Mouse (Mus musculus): Measurements from ENCODE around the gene Fbxl17. TPM values are rescaled to one million over a fixed set of nuclear protein-coding genes. Genes with fewer than 3 reads are reported as not detected.

The Fbxl17 gene
- polyA plus RNA-seq, 1 experiment from 2014 or later = 9.8 TPM

DNA sequence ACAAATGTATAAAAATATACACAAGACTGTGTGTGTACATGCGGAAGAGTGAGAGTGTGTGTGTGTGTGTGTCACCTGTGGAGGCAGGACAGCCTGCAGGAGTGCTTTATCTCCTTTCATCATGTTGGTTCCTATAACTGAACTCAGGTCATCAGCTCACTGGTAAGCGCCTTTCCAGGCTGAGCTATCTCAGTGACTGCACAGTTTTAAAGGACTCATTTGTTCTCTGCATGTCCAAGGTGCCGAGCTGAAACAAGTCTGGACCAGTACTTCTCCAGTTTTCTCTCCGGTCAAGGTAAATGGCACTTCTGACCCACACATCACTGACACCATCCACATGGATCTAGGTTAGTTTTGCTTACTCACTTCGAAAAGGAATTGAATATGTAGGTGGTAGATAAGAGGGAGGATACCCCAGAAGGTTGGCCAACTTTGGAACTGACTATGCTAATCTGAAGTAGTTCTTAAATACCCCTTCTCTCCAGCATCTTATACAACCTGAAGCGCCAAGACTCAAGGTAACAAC lies 2.5 kb downstream of the Fbxl17 start:
- no peak for ATAC-seq (ENCODE audit: low FRiP score, low read depth)
- H3K27ac ChIP-seq = no peak overlapping the region
- H3K4me2 ChIP-seq (replicated peaks) = peak overlapping the region; percentile 84
- H3K4me1 ChIP-seq = peaks cover 29% of the 10 kb centered on the region
- WGBS = 86% methylated on average over 6 of the region's 6 CpGs
- no peaks in the 10 kb centered on the region for H3K27me3 ChIP-seq (replicated peaks)
- no peaks in the 10 kb centered on the region for H3K36me3 ChIP-seq
- H3K9me3 ChIP-seq = no peaks in the 10 kb centered on the region
- H3K9ac ChIP-seq = no peak overlapping the region
- no peak overlapping the region for H3K4me3 ChIP-seq

DNA sequence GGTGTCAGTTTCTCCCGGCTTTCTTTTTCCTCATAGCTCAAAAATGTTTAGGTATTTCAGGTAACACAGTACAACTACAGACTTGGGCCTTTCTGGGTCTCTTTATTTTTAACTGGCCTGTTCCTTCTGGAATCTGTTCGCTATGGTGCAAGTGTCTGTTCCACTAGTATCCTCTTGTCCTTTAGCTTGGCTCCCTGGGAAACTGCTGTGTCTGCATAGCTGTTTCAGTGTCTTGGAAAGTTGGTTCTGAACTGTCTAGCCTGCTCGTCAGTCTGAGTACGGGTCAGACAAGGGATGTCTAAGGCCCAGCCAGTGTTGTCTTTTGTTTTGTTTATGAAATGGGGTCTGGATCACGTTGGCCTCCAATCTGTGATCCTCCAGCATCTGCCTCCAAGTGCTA lies 3.7 kb downstream of the Fbxl17 start:
- Histone ChIP-seq H3K4me3 (no peak overlapping the region), H3K4me2 (replicated peaks) (peak overlapping the region; percentile 7; the same call in 1 of the 2 replicates), H3K4me1 (peaks cover 29% of the 10 kb centered on the region), H3K27me3 (replicated peaks) (no peaks in the 10 kb centered on the region), H3K9ac (no peak overlapping the region), H3K27ac (no peak overlapping the region), H3K36me3 (no peaks in the 10 kb centered on the region), H3K9me3 (no peaks in the 10 kb centered on the region)
- 70% methylated on average over 5 of the region's 5 CpGs for WGBS
- no peak for ATAC-seq (ENCODE audit: low FRiP score, low read depth)

DNA sequence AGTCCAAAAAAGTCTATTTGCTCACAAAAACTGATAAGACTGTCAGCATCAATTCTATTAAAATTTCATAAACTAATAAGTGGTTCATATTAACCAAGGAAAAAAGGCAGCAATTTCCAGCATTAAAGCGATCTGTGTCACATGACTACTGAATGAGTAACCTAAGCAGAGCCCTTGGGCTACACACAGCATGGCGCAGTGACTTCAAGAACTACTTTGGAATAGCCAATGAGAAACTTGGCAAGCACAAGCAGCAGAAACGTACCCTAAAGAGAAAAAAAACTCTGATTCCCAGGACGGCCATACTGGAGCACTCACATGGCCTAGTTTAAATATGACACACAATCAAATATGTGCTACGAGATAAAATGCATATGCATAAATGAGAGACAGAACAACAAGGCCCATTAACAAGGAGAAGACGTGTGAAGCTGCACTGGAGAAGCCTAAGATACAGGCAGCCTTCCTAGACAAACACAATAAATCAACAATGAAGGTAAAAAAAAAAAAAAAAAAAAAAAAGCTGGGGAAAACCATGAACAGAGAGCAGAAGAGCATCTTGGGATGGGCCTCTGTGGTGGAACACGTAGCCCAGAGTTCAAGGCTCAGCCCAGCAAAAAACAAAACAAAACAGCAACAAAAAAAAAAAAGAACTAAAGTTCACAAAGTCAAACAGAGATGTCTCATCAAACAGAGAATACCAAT lies 5.8 kb downstream of the Fbxl17 start:
- Histone ChIP-seq H3K9ac (no peak overlapping the region), H3K4me1 (peaks cover 24% of the 10 kb centered on the region), H3K36me3 (peaks cover 4% of the 10 kb centered on the region; the same call in 1 of the 2 replicates), H3K27ac (no peak overlapping the region), H3K9me3 (no peaks in the 10 kb centered on the region), H3K4me3 (no peak overlapping the region), H3K4me2 (replicated peaks) (no peak overlapping the region), H3K27me3 (replicated peaks) (no peaks in the 10 kb centered on the region)
- no peak for ATAC-seq (ENCODE audit: low FRiP score, low read depth)
- 62% methylated on average over 7 of the region's 7 CpGs for WGBS

DNA sequence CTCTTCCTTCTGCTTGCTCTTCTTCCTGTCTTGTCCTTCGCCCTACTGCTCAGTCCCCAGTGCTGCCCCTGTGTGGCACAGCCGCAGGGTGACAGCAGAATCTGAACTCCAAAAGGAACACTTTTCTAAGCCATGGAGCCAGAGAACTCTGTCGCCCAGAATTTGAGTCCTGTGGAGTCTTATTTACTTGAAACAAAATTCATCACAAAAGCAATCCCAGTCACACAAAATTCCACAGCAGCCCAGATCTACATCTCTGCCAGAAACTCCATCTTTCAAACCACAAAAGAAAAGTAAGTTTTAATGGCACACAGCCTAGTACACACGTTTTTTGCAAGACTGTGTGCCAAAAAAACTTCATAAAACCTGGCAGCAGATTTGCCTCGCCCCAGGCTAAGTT lies 6.5 kb downstream of the Fbxl17 start:
- no peaks in the 10 kb centered on the region for H3K27me3 ChIP-seq (replicated peaks)
- no peak for ATAC-seq (ENCODE audit: low FRiP score, low read depth)
- H3K9ac ChIP-seq = no peak overlapping the region
- no peak overlapping the region for H3K4me2 ChIP-seq (replicated peaks)
- peaks cover 6% of the 10 kb centered on the region for H3K36me3 ChIP-seq
- 50% methylated on average over 5 of the region's 5 CpGs for WGBS
- no peak overlapping the region for H3K4me3 ChIP-seq
- no peak overlapping the region for H3K27ac ChIP-seq
- no peaks in the 10 kb centered on the region for H3K9me3 ChIP-seq
- peaks cover 20% of the 10 kb centered on the region for H3K4me1 ChIP-seq

DNA sequence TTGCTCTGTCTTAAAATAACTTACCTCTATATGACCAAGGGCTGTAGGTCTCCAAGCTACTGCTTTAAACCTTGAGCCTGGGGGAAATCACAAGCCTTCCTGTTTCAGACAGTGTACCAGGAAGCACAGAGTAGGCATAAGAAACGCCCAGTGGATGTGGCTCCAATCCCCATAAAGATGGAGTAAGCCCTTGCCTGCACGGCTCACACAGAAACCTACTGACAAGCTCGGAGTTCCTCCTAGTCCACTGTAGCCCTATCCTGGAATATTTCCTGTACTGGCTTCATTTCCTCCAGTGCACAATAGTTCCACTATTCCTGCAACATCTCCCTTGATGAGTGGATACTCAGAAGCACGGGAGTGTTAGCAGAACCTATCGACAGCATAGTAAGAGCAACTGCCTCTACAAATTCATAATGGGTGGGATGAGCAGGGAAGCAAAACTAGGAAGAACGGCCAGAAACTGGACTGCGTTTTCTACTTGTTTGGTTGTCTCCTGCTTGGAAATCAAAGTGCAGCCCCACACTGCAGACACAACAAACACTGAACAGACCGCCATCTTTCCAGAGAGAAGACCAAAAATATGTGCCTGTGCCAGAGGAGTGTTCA lies 7.0 kb downstream of the Fbxl17 start:
- H3K9me3 ChIP-seq = no peaks in the 10 kb centered on the region
- no peak overlapping the region for H3K9ac ChIP-seq
- H3K36me3 ChIP-seq = peaks cover 6% of the 10 kb centered on the region
- no peak overlapping the region for H3K4me3 ChIP-seq
- no peaks in the 10 kb centered on the region for H3K27me3 ChIP-seq (replicated peaks)
- no peak overlapping the region for H3K4me2 ChIP-seq (replicated peaks)
- ATAC-seq (ENCODE audit: low FRiP score, low read depth) = no peak
- H3K4me1 ChIP-seq = peaks cover 15% of the 10 kb centered on the region
- H3K27ac ChIP-seq = no peak overlapping the region
- 87% methylated on average over 8 of the region's 8 CpGs for WGBS

DNA sequence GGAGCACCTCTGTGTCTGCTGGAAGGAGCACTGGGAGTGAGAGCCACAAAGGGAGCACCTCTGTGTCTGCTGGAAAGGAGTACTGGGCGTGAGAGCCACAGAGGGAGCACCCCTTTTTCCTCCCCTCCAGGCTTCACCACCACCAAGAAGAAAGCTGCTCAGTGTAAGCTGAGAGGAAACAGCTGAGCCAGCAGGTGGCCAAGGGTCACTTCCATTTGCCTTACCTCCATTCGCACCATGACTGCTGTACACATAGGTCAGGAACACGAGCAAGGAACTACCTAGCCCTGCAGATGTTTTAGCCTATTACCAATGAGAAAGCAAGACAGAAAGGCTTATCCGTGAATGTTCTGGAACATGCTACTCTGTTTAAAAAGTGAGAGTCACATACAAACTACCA lies 10.3 kb downstream of the Fbxl17 start:
- Histone ChIP-seq H3K27me3 (replicated peaks) (no peaks in the 10 kb centered on the region), H3K27ac (no peak overlapping the region), H3K9me3 (no peaks in the 10 kb centered on the region), H3K36me3 (peaks cover 9% of the 10 kb centered on the region), H3K9ac (no peak overlapping the region), H3K4me2 (replicated peaks) (no peak overlapping the region), H3K4me3 (no peak overlapping the region), H3K4me1 (no peaks in the 10 kb centered on the region)
- ATAC-seq (ENCODE audit: low FRiP score, low read depth) = no peak
- WGBS = 87% methylated on average over 4 of the region's 4 CpGs

DNA sequence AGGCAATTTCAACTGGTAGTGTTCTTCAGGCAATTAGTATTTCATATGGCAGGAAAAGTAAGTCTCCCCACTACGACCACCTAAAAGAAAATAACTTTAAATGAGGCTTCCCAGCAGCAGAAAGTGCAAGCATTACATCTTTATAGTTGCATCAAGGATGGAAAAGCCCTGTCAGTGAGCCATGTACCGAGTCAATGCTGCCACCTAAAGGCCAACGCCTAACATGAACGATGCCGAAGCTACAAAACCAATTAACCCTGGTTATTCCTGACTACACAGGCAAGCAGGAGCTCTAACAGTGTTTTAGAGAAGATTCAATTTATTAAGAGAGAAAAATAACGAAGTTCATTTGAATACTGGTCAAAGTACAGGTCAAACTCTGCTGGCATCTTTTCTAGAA lies 32.0 kb downstream of the Fbxl17 start:
- WGBS = 12% methylated on average over 6 of the region's 6 CpGs
- Histone ChIP-seq H3K4me1 (no peaks in the 10 kb centered on the region), H3K4me2 (replicated peaks) (no peak overlapping the region), H3K36me3 (no peaks in the 10 kb centered on the region), H3K27ac (no peak overlapping the region), H3K27me3 (replicated peaks) (no peaks in the 10 kb centered on the region), H3K4me3 (no peak overlapping the region), H3K9ac (no peak overlapping the region), H3K9me3 (no peaks in the 10 kb centered on the region)
- no peak for ATAC-seq (ENCODE audit: low FRiP score, low read depth)

DNA sequence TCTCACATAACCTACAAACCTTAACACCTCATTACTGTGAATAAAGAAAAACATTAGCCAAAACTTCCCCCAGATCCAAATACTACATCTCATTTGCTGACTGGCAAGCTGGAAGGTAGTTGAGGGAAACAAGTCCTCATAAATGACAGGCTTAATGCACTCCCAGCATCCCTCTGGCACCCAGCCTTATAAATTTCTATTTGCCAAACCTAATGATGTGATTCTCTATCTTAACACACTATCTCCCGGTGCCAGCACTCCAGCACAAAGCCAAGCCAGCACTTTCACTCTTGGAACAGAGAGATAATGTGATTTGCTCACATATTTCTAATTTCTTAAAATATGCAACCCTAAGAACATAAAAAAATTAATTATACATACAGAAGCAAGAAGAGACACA lies 34.6 kb downstream of the Fbxl17 start:
- H3K4me2 ChIP-seq (replicated peaks) = no peak overlapping the region
- H3K36me3 ChIP-seq = no peaks in the 10 kb centered on the region
- no peaks in the 10 kb centered on the region for H3K27me3 ChIP-seq (replicated peaks)
- H3K27ac ChIP-seq = no peak overlapping the region
- no peaks in the 10 kb centered on the region for H3K4me1 ChIP-seq
- H3K9ac ChIP-seq = no peak overlapping the region
- WGBS = 68% methylated on average over 1 of the region's 1 CpGs
- no peak overlapping the region for H3K4me3 ChIP-seq
- no peaks in the 10 kb centered on the region for H3K9me3 ChIP-seq
- ATAC-seq (ENCODE audit: low FRiP score, low read depth) = no peak

DNA sequence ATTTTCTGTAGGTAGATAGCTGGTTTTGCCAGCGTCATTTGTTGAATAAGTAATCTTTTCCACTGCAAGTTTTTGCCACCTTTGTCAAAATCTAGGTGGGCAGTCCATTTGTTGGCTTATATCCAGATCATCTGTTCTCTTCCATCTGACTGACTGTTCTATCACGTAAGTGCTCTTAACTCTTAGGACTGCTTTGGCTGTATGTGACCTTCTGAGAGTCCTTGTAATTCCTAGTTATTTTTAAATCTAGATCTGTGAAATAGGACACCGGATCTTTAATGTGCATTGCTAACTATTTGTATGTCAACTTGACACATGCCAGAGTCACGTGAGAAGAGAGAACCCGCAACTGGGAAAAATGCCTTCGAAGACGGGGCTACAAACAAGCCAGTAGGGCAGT lies 37.3 kb downstream of the Fbxl17 start:
- Histone ChIP-seq H3K4me1 (no peaks in the 10 kb centered on the region; the same call in 1 of the 2 replicates), H3K4me2 (replicated peaks) (no peak overlapping the region), H3K36me3 (no peaks in the 10 kb centered on the region), H3K4me3 (no peak overlapping the region), H3K27me3 (replicated peaks) (no peaks in the 10 kb centered on the region), H3K27ac (no peak overlapping the region), H3K9me3 (no peaks in the 10 kb centered on the region), H3K9ac (no peak overlapping the region)
- 91% methylated on average over 7 of the region's 7 CpGs for WGBS
- no peak for ATAC-seq (ENCODE audit: low FRiP score, low read depth)

DNA sequence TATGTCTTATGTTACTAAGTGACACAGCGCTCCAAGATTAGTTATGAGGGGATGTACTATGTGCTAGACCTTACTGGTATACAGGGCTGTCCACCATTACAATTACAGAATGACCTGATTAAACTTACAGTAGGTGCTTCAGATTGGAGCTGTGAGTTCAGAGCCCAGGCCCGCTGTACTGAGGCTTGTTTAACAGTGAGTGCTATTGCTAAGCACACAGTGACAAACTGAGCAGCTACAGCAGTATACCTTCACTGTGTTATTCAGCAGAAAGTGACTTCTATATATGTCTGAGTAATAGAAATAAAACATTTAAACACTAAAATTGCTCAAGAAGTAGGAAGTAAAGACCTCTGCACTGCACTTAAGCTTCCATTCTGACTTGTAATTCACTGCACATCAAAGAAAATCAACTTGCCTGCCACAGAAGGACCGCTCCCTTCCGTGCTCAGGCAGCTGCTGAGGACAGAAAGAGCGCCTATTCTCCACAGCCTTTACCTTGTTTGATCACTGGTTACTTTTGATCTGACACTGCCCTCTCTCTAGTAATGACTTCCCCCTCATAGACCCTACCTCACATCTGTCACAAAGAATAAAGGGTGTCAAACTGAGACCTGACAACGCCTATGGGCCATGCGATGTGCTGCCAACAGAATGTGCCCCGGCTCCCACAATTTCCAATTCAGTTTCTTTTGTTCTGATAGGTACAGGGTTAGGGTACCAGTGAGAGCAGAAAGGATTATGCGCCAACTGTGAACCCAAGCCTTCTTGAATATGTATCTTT lies 39.9 kb downstream of the Fbxl17 start:
- Histone ChIP-seq H3K36me3 (no peaks in the 10 kb centered on the region), H3K9ac (no peak overlapping the region), H3K4me1 (no peaks in the 10 kb centered on the region; the same call in 1 of the 2 replicates), H3K9me3 (no peaks in the 10 kb centered on the region), H3K4me2 (replicated peaks) (no peak overlapping the region), H3K4me3 (no peak overlapping the region), H3K27me3 (replicated peaks) (no peaks in the 10 kb centered on the region), H3K27ac (no peak overlapping the region)
- 42% methylated on average over 9 of the region's 9 CpGs for WGBS
- no peak for ATAC-seq (ENCODE audit: low FRiP score, low read depth)

DNA sequence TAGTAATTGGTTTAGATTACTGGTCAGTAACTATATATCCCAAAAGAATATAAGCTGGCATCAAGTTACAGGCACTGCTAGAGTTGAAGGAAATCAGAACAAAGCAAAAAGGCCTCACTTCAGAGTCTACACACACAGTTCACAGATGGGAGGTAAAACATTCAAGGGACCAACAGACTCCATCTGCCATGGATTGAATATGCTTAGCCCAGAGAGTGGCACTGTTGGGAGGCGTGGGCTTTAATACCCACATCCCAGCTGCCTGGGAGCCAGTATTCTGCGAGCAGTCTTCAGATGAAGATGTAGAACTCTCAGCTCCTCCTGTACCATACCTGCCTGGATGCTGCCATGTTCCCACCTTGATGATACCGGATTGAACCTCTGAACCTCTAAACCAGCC lies 41.8 kb downstream of the Fbxl17 start:
- no peak for ATAC-seq (ENCODE audit: low FRiP score, low read depth)
- H3K9me3 ChIP-seq = no peaks in the 10 kb centered on the region
- 95% methylated on average over 3 of the region's 3 CpGs for WGBS
- H3K9ac ChIP-seq = no peak overlapping the region
- H3K4me3 ChIP-seq = no peak overlapping the region
- no peaks in the 10 kb centered on the region; the same call in 1 of the 2 replicates for H3K4me1 ChIP-seq
- no peak overlapping the region for H3K4me2 ChIP-seq (replicated peaks)
- no peaks in the 10 kb centered on the region for H3K27me3 ChIP-seq (replicated peaks)
- H3K27ac ChIP-seq = no peak overlapping the region
- H3K36me3 ChIP-seq = no peaks in the 10 kb centered on the region

DNA sequence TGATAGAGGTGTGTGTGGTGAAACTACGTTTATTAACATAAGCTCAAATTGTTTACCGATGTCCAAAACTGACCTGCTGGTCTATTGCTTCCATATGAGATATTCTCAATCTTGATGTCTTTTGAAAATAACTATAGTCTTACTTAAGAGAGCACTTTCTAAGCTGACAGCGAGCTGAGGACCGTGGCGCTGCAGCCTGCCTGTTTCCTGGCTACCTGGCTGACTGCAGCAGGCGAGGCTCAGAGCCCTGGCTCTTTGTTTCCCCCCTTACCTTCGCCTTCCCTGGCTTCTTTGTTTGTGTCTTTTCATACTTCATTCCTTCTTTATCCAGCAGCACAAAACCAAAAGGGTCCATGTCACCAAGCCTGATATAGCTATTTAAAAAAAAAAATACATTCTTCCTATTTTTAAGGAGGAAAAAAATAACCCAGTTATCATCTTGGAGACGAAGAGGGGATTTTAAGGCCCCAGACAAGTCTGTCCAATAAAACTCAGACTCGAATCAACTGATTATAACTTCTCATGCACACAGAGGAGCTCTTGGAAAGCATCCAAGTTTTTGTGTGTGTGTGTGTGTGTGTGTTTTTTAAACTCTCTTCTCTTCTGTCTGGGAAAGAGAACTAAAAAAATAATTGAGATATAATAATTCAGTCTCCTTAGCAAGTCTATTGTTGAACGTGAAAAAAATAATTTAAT lies 48.4 kb downstream of the Fbxl17 start:
- Histone ChIP-seq H3K4me3 (no peak overlapping the region), H3K4me2 (replicated peaks) (no peak overlapping the region), H3K9ac (no peak overlapping the region), H3K27ac (no peak overlapping the region), H3K4me1 (no peaks in the 10 kb centered on the region), H3K27me3 (replicated peaks) (no peaks in the 10 kb centered on the region), H3K36me3 (no peaks in the 10 kb centered on the region), H3K9me3 (no peaks in the 10 kb centered on the region)
- ATAC-seq (ENCODE audit: low FRiP score, low read depth) = no peak
- WGBS = 78% methylated on average over 10 of the region's 10 CpGs
